Mouse (Mus musculus): ENCODE results near the gene Gtse1. TPM values are rescaled to one million over a fixed set of nuclear protein-coding genes. Genes with fewer than 3 reads are reported as not detected.

Gtse1 gene
- 4.8 and 5.7 TPM in 2 replicates for polyA plus RNA-seq (2014; fragmentation: Nextera tagmentation; extraction: Ambion mirVana)

DNA sequence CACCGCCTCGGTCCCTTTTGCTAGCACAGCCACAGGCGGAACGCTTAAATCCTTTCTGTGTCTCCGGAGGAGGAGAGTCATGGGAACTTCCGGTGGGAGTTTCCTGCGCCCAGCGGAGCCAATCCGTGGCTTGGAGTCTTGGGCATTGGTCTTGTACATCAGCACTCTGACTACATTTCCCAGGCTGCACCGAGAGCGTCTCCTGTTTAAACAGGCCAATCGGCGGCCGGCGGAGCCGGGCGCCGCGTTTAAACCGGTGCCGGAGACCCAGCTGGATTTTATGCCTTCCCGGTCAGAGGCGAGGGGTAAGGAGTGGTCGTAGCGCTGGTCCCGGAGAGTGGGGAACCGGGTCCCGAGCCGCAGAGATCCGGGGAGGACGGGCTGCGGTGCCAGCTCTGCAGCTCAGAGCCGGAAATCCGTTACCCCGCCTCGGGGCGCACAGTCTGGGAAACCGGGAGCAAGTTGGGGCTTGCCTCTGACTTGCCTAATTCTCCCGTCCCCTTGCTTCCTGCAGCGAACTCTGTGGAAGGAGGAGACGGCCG is at the start of gene Gtse1:
TSS of gene Gtse1 (plus strand) at position 256 of the 542 bp plus-strand sequence.
- peak within 1 kb of the TSS; percentile 38 for H3K4me3 ChIP-seq (replicated peaks; ENCODE audit: low read length)
- H3K4me2 ChIP-seq (replicated peaks): peak within 1 kb of the TSS; percentile 68
- ATAC-seq (ENCODE audit: low FRiP score) (peak; percentile 97), DNase-seq (ENCODE audit: low spot score) (peak; percentile 95)
- no peaks in the 10 kb centered on the region for H3K9me3 ChIP-seq (ENCODE audit: control insufficient read depth, low read length)
- H3K27ac ChIP-seq: peak within 1 kb of the TSS; percentile 55
- H3K4me1 ChIP-seq (replicated peaks; ENCODE audit: control insufficient read depth, insufficient read depth, low read length): peaks cover 12% of the 10 kb centered on the region; the same call in 1 of the 2 replicates
- under 1% methylated on average over 42 of the region's 42 CpGs for WGBS
- no peaks in the 10 kb centered on the region for H3K36me3 ChIP-seq (replicated peaks; ENCODE audit: control insufficient read depth, insufficient read depth)
- H3K9ac ChIP-seq: peak within 1 kb of the TSS; percentile 58
- H3K27me3 ChIP-seq (ENCODE audit: control insufficient read depth, insufficient read depth, low read length): no peaks in the 10 kb centered on the region

- Histone ChIP-seq H3K27ac (no peak overlapping the region), H3K9ac (peak overlapping the region; percentile 82; the same call in 1 of the 2 replicates)
- WGBS: 88% methylated on average over 5 of the region's 5 CpGs
These were observed 49.1 kb upstream of the Gtse1 start for GRCm38 (mm10) chr15:85810462-85810805.

GRCm38 (mm10) chr15:85810806-85811521 is 48.6 kb upstream of the Gtse1 start:
- Histone ChIP-seq H3K4me2 (replicated peaks) (peak overlapping the region; percentile 91), H3K4me3 (replicated peaks; ENCODE audit: low read length) (peak overlapping the region; percentile 79), H3K9ac (peak overlapping the region; percentile 82), H3K9me3 (ENCODE audit: control insufficient read depth, low read length) (no peaks in the 10 kb centered on the region), H3K27me3 (ENCODE audit: control insufficient read depth, insufficient read depth, low read length) (no peaks in the 10 kb centered on the region), H3K4me1 (replicated peaks; ENCODE audit: control insufficient read depth, insufficient read depth, low read length) (peaks cover 12% of the 10 kb centered on the region; the same call in 1 of the 2 replicates), H3K27ac (peak overlapping the region; percentile 89), H3K36me3 (replicated peaks; ENCODE audit: control insufficient read depth, insufficient read depth) (no peaks in the 10 kb centered on the region)
- peak; percentile 46 for DNase-seq (ENCODE audit: low spot score)
- 5% methylated on average over 34 of the region's 36 CpGs for WGBS
- ATAC-seq (ENCODE audit: low FRiP score): peak; percentile 86

More at GRCm38 (mm10) chr15:85810462-85810805, 49.1 kb upstream of the Gtse1 start:
- H3K4me1 ChIP-seq (replicated peaks; ENCODE audit: control insufficient read depth, insufficient read depth, low read length): peaks cover 12% of the 10 kb centered on the region; the same call in 1 of the 2 replicates
- DNase-seq (ENCODE audit: low spot score) (no peak), ATAC-seq (ENCODE audit: low FRiP score) (no peak)
- H3K36me3 ChIP-seq (replicated peaks; ENCODE audit: control insufficient read depth, insufficient read depth): no peaks in the 10 kb centered on the region
- H3K9me3 ChIP-seq (ENCODE audit: control insufficient read depth, low read length): no peaks in the 10 kb centered on the region
- H3K4me2 ChIP-seq (replicated peaks): peak overlapping the region; percentile 91
- H3K4me3 ChIP-seq (replicated peaks; ENCODE audit: low read length): peak overlapping the region; percentile 79; the same call in 1 of the 2 replicates
- no peaks in the 10 kb centered on the region for H3K27me3 ChIP-seq (ENCODE audit: control insufficient read depth, insufficient read depth, low read length)

- peak within 1 kb of the TSS; percentile 79 for H3K4me3 ChIP-seq (replicated peaks; ENCODE audit: low read length)
- no peaks in the 10 kb centered on the region for H3K9me3 ChIP-seq (ENCODE audit: control insufficient read depth, low read length)
- H3K27ac ChIP-seq: peak within 1 kb of the TSS; percentile 89
- peak within 1 kb of the TSS; percentile 82 for H3K9ac ChIP-seq
- H3K36me3 ChIP-seq (replicated peaks; ENCODE audit: control insufficient read depth, insufficient read depth): no peaks in the 10 kb centered on the region
- ATAC-seq (ENCODE audit: low FRiP score): peak; percentile 96
- peaks cover 12% of the 10 kb centered on the region; the same call in 1 of the 2 replicates for H3K4me1 ChIP-seq (replicated peaks; ENCODE audit: control insufficient read depth, insufficient read depth, low read length)
- H3K27me3 ChIP-seq (ENCODE audit: control insufficient read depth, insufficient read depth, low read length): no peaks in the 10 kb centered on the region
- H3K4me2 ChIP-seq (replicated peaks): peak within 1 kb of the TSS; percentile 91
- DNase-seq (ENCODE audit: low spot score): peak; percentile 99
- 4% methylated on average over 36 of the region's 36 CpGs for WGBS
These were observed 47.8 kb upstream of the Gtse1 start, which contains the start of gene Cdpf1 for GRCm38 (mm10) chr15:85811535-85812277. Gene Cdpf1 (minus strand): TSS chr15:85811697.

DNA sequence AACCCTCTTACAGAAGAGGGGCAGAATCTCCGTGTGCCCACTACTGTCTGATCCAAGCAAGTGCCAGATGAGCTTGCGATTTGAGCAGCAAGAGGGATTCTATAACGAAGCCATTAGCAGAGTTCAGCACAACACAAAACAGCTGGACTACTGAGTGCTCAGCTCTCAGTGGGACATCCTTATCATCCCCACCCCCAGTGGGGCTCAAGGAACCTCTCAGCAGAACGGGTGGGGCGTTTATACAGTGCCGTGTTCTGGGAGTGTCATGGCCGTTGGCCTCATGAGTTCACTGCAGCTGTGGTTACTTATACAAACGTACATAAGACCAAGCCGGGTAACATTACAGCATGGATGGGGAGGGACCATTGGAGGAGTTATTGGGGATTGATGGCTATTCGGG is 46.1 kb upstream of the Gtse1 start:
- H3K27me3 ChIP-seq (ENCODE audit: control insufficient read depth, insufficient read depth, low read length): 0 out of 2 replicates have a peak, but pooled peaks cover under 1% of the 10 kb centered on the region
- H3K9ac ChIP-seq: no peak overlapping the region
- no peak overlapping the region for H3K4me2 ChIP-seq (replicated peaks)
- peaks cover 12% of the 10 kb centered on the region; the same call in 1 of the 2 replicates for H3K4me1 ChIP-seq (replicated peaks; ENCODE audit: control insufficient read depth, insufficient read depth, low read length)
- H3K36me3 ChIP-seq (replicated peaks; ENCODE audit: control insufficient read depth, insufficient read depth): no peaks in the 10 kb centered on the region
- ATAC-seq (ENCODE audit: low FRiP score): no peak
- WGBS: 76% methylated on average over 10 of the region's 10 CpGs
- no peak for DNase-seq (ENCODE audit: low spot score)
- no peak overlapping the region for H3K4me3 ChIP-seq (replicated peaks; ENCODE audit: low read length)
- H3K9me3 ChIP-seq (ENCODE audit: control insufficient read depth, low read length): peaks cover 6% of the 10 kb centered on the region; the same call in 1 of the 2 replicates
- H3K27ac ChIP-seq: no peak overlapping the region

- peak within 1 kb of the TSS; percentile 46 for H3K4me3 ChIP-seq (replicated peaks; ENCODE audit: low read length)
- DNase-seq (ENCODE audit: low spot score) (no peak), ATAC-seq (ENCODE audit: low FRiP score) (peak; percentile 64; the same call in 1 of the 2 replicates)
- H3K9me3 ChIP-seq (ENCODE audit: control insufficient read depth, low read length): peaks cover 6% of the 10 kb centered on the region; the same call in 1 of the 2 replicates
- H3K36me3 ChIP-seq (replicated peaks; ENCODE audit: control insufficient read depth, insufficient read depth): no peaks in the 10 kb centered on the region
- WGBS: 2% methylated on average over 65 of the region's 65 CpGs
- H3K4me2 ChIP-seq (replicated peaks): peak within 1 kb of the TSS; percentile 94
- H3K9ac ChIP-seq: peak within 1 kb of the TSS; percentile 72
- no peak within 1 kb of the TSS for H3K27ac ChIP-seq
- H3K4me1 ChIP-seq (replicated peaks; ENCODE audit: control insufficient read depth, insufficient read depth, low read length): peaks cover 3% of the 10 kb centered on the region; the same call in 1 of the 2 replicates
- H3K27me3 ChIP-seq (ENCODE audit: control insufficient read depth, insufficient read depth, low read length): peaks cover 27% of the 10 kb centered on the region
These were observed 38.1 kb upstream of the Gtse1 start, which contains the start of gene Pkdrej for GRCm38 (mm10) chr15:85821203-85822010. Gene Pkdrej (minus strand): TSS chr15:85821734.

DNA sequence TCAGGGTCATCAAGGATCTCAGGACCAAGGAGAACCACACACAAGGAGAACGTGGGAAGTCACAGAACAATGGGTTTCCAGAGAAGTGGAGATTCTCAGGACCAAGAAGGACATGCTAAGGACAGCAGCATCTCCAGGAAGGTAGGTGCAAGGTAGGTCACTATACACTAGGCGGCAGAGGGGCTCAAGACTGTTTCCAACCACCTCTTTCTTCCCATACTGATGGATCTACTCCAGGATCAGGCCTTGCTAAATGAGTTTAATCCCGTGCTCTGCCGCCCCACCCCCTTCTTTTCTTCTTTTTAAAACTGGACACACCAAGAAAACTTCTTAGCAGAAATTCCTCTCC is 37.6 kb upstream of the Gtse1 start:
- H3K27ac ChIP-seq: no peak overlapping the region
- peak overlapping the region; percentile 46 for H3K4me3 ChIP-seq (replicated peaks; ENCODE audit: low read length)
- peaks cover 27% of the 10 kb centered on the region for H3K27me3 ChIP-seq (ENCODE audit: control insufficient read depth, insufficient read depth, low read length)
- H3K4me1 ChIP-seq (replicated peaks; ENCODE audit: control insufficient read depth, insufficient read depth, low read length): peaks cover 3% of the 10 kb centered on the region; the same call in 1 of the 2 replicates
- H3K36me3 ChIP-seq (replicated peaks; ENCODE audit: control insufficient read depth, insufficient read depth): no peaks in the 10 kb centered on the region
- 0 out of 2 replicates have a peak, but pooled peaks have one; percentile 14 for ATAC-seq (ENCODE audit: low FRiP score)
- WGBS: 23% methylated on average over 4 of the region's 4 CpGs
- peaks cover 6% of the 10 kb centered on the region; the same call in 1 of the 2 replicates for H3K9me3 ChIP-seq (ENCODE audit: control insufficient read depth, low read length)
- DNase-seq (ENCODE audit: low spot score): no peak
- peak overlapping the region; percentile 72 for H3K9ac ChIP-seq
- peak overlapping the region; percentile 94 for H3K4me2 ChIP-seq (replicated peaks)

GRCm38 (mm10) chr15:85826676-85827075 is 32.9 kb upstream of the Gtse1 start:
- H3K4me3 ChIP-seq (replicated peaks; ENCODE audit: low read length): no peak overlapping the region
- H3K36me3 ChIP-seq (replicated peaks; ENCODE audit: control insufficient read depth, insufficient read depth): no peaks in the 10 kb centered on the region
- 80% methylated on average over 5 of the region's 5 CpGs for WGBS
- no peak for DNase-seq (ENCODE audit: low spot score)
- H3K4me2 ChIP-seq (replicated peaks): no peak overlapping the region
- H3K9ac ChIP-seq: no peak overlapping the region
- H3K27me3 ChIP-seq (ENCODE audit: control insufficient read depth, insufficient read depth, low read length): peaks cover 13% of the 10 kb centered on the region
- H3K9me3 ChIP-seq (ENCODE audit: control insufficient read depth, low read length): no peaks in the 10 kb centered on the region
- H3K27ac ChIP-seq: no peak overlapping the region
- no peak for ATAC-seq (ENCODE audit: low FRiP score)
- peaks cover 2% of the 10 kb centered on the region; the same call in 1 of the 2 replicates for H3K4me1 ChIP-seq (replicated peaks; ENCODE audit: control insufficient read depth, insufficient read depth, low read length)
